ENCODE assay signal across 14 mouse cellular contexts in genomic region chr16:21382152-21382911, GRCm38 (mm10). TPM values are rescaled to one million over a fixed set of nuclear protein-coding genes. Genes with fewer than 3 reads are reported as not detected.
DNase-seq lines count a peak whose midpoint lies in the region; ATAC-seq and TF ChIP-seq lines count a peak whose summit lies in the region.
"Had no signal": no experiment of that assay in that cellular context is flagged by ENCODE, and none has a peak within 500 bp of the region (broad histone marks: within the 10 kb centered on the region; RNA-seq: fewer than 3 reads in every experiment).

No protein-coding gene starts in this region.

- no peak for TF ChIP-seq POLR2A in liver, adult 2 months (IDR thresholded peaks at IDR 0.05; ENCODE audit: extremely low read depth, insufficient read depth, low read length)

- no peaks in the 10 kb centered on the region for H3K9me3 ChIP-seq in liver, embryonic 11.5 days (ENCODE audit: control insufficient read depth, low read length)
- H3K9me3 ChIP-seq in forebrain, embryonic 16.5 days (ENCODE audit: control insufficient read depth, low read length) = no peaks in the 10 kb centered on the region
- H3K9me3 ChIP-seq in liver, embryonic 12.5 days (replicated peaks) = no peaks in the 10 kb centered on the region
- H3K9me3 ChIP-seq: forebrain, embryonic 15.5 days; heart, embryonic 13.5 days; midbrain, embryonic 12.5 days had no signal

- no peaks in the 10 kb centered on the region for H3K79me2 ChIP-seq in liver, adult 2 months (ENCODE audit: control insufficient read depth, insufficient read depth, low read length)

- no peaks in the 10 kb centered on the region for H3K4me1 ChIP-seq in liver, adult 2 months (ENCODE audit: control insufficient read depth, insufficient read depth, low read length)
- H3K4me1 ChIP-seq in liver, embryonic 11.5 days (replicated peaks; ENCODE audit: control insufficient read depth, insufficient read depth, low read length) = 0 out of 2 replicates have a peak, but pooled peaks cover 4% of the 10 kb centered on the region
- peaks cover 2% of the 10 kb centered on the region; the same call in 1 of the 2 replicates for H3K4me1 ChIP-seq in forebrain, embryonic 16.5 days (replicated peaks; ENCODE audit: control insufficient read depth, insufficient read depth, low read length)
- no peaks in the 10 kb centered on the region for H3K4me1 ChIP-seq in liver, embryonic 12.5 days
- H3K4me1 ChIP-seq: forebrain, embryonic 15.5 days had no signal

- no peak for ATAC-seq in liver, embryonic 11.5 days (replicated peaks; ENCODE audit: low FRiP score)
- ATAC-seq in hematopoietic stem cell, adult 5-6 weeks (replicated peaks in 1 of 2; ENCODE audit: insufficient read depth in 1 of 2, low FRiP score in 2 of 2, low TSS enrichment in 1 of 2, low read depth in 1 of 2, poor library complexity in 2 of 2, severe bottlenecking in 2 of 2) = peak; percentile 56 to 70
- peak; percentile 73 for ATAC-seq in neutrophil, adult 5-6 weeks (ENCODE audit: extremely low read depth, insufficient number of reproducible peaks, low FRiP score, poor library complexity, severe bottlenecking)
- no peak for ATAC-seq in forebrain, embryonic 16.5 days
- no peak for ATAC-seq in liver, embryonic 12.5 days
- ATAC-seq: forebrain, embryonic 15.5 days had no signal

- no peak overlapping the region for H3K4me3 ChIP-seq in liver, adult 2 months (ENCODE audit: insufficient read depth, low read depth, low read length)
- H3K4me3 ChIP-seq in liver, embryonic 11.5 days (ENCODE audit: low read depth, low read length) = no peak overlapping the region
- no peak overlapping the region for H3K4me3 ChIP-seq in forebrain, embryonic 16.5 days (replicated peaks; ENCODE audit: low read length)
- no peak overlapping the region for H3K4me3 ChIP-seq in liver, embryonic 12.5 days
- H3K4me3 ChIP-seq: forebrain, embryonic 15.5 days; heart, embryonic 13.5 days; midbrain, embryonic 12.5 days had no signal

- WGBS in liver, adult 2 months = 48% methylated on average over 11 of the region's 11 CpGs
- WGBS in liver, embryonic 11.5 days = 37% methylated on average over 11 of the region's 11 CpGs
- WGBS in forebrain, embryonic 16.5 days = 36% methylated on average over 11 of the region's 11 CpGs
- WGBS in liver, embryonic 12.5 days (ENCODE audit: insufficient replicate concordance) = 32% methylated on average over 11 of the region's 11 CpGs

- H3K27me3 ChIP-seq in liver, adult 2 months (ENCODE audit: control insufficient read depth, insufficient read depth, low read length) = no peaks in the 10 kb centered on the region
- H3K27me3 ChIP-seq in liver, embryonic 11.5 days (replicated peaks; ENCODE audit: control insufficient read depth, insufficient read depth, low read length) = no peaks in the 10 kb centered on the region
- no peaks in the 10 kb centered on the region for H3K27me3 ChIP-seq in forebrain, embryonic 16.5 days (replicated peaks; ENCODE audit: control insufficient read depth, insufficient read depth, low read length)
- H3K27me3 ChIP-seq in liver, embryonic 12.5 days (replicated peaks) = peaks cover 35% of the 10 kb centered on the region
- H3K27me3 ChIP-seq: forebrain, embryonic 15.5 days had no signal

- DNase-seq in liver, adult 2 months (ENCODE audit: extremely low read depth, low read depth, low spot score) = peak; percentile 35
- no peak for DNase-seq in liver, embryonic 11.5 days (ENCODE audit: low spot score)
- DNase-seq in ES-CJ7 (ENCODE audit: low read depth, low spot score) = peak; percentile 86
- DNase-seq in right cerebral cortex, postnatal 4 days = no peak
- DNase-seq: cerebellum, adult 8-10 months; kidney, adult 9 months; thymus, postnatal 4 days had no signal

- no peak overlapping the region for H3K4me2 ChIP-seq in liver, embryonic 11.5 days
- H3K4me2 ChIP-seq in forebrain, embryonic 16.5 days (ENCODE audit: low read length) = no peak overlapping the region
- no peak overlapping the region for H3K4me2 ChIP-seq in liver, embryonic 12.5 days
- H3K4me2 ChIP-seq: forebrain, embryonic 15.5 days; heart, embryonic 13.5 days; midbrain, embryonic 12.5 days had no signal

- no peak for TF ChIP-seq CTCF in liver, adult 2 months (IDR thresholded peaks at IDR 0.05; ENCODE audit: low read depth, low read length)

- no peak overlapping the region for H3K27ac ChIP-seq in liver, adult 2 months (replicated peaks; ENCODE audit: insufficient read depth, low read depth, low read length)
- H3K27ac ChIP-seq in liver, embryonic 11.5 days (ENCODE audit: low read depth, low read length) = no peak overlapping the region
- no peak overlapping the region for H3K27ac ChIP-seq in forebrain, embryonic 16.5 days (ENCODE audit: low read length)
- no peak overlapping the region for H3K27ac ChIP-seq in liver, embryonic 12.5 days
- H3K27ac ChIP-seq: forebrain, embryonic 15.5 days; heart, embryonic 13.5 days; midbrain, embryonic 12.5 days had no signal

- H3K9ac ChIP-seq in liver, adult 2 months (ENCODE audit: low read depth, low read length) = no peak overlapping the region
- no peak overlapping the region for H3K9ac ChIP-seq in liver, embryonic 11.5 days (ENCODE audit: low read depth, low read length)
- no peak overlapping the region for H3K9ac ChIP-seq in forebrain, embryonic 16.5 days (replicated peaks; ENCODE audit: low read depth, low read length)
- H3K9ac ChIP-seq in liver, embryonic 12.5 days = no peak overlapping the region
- H3K9ac ChIP-seq: forebrain, embryonic 15.5 days; heart, embryonic 13.5 days; midbrain, embryonic 12.5 days had no signal

- H3K36me3 ChIP-seq in liver, adult 2 months (ENCODE audit: control insufficient read depth, insufficient read depth, low read length) = no peaks in the 10 kb centered on the region
- no peaks in the 10 kb centered on the region for H3K36me3 ChIP-seq in liver, embryonic 11.5 days (ENCODE audit: control insufficient read depth, insufficient read depth, low read length)
- no peaks in the 10 kb centered on the region for H3K36me3 ChIP-seq in forebrain, embryonic 16.5 days (ENCODE audit: control insufficient read depth, insufficient read depth)
- no peaks in the 10 kb centered on the region for H3K36me3 ChIP-seq in liver, embryonic 12.5 days
- H3K36me3 ChIP-seq: forebrain, embryonic 15.5 days; heart, embryonic 13.5 days; midbrain, embryonic 12.5 days had no signal

RNA-seq across cellular contexts. Expression of gene Vps8, which starts 40.6 kb away (rescaled TPM):
- total RNA-seq in liver, adult 2 months (2014; rRNA removed) = 6.4 and 6.8 TPM in 2 replicates
- 5.2 and 5.4 TPM in 2 replicates for polyA plus RNA-seq in liver, adult 2 months (2012; rRNA removed)
- polyA plus RNA-seq in liver, embryonic 11.5 days (2014; fragmentation: Nextera tagmentation; extraction: Ambion mirVana) = 13.0 and 15.9 TPM in 2 replicates
- total RNA-seq in hematopoietic stem cell, adult 5-6 weeks (2017) = 18.6 and 27.7 TPM in 2 replicates
- total RNA-seq in neutrophil, adult 5-6 weeks (2017) = 25.9 and 38.5 TPM in 2 replicates
- 37.5 and 39.6 TPM in 2 replicates for polyA plus RNA-seq in forebrain, embryonic 16.5 days (2015; fragmentation: Nextera tagmentation; extraction: Ambion mirVana)
- 10.0 and 11.5 TPM in 2 replicates for polyA plus RNA-seq in liver, embryonic 12.5 days (2016; fragmentation: Nextera tagmentation; extraction: Ambion mirVana)

Comparison
In these comparisons a context has a peak if more than half of its experiments do, and no peak if none do; other contexts are left out.
1. DNase-seq: peak in liver, adult 2 months (single experiment) and ES-CJ7 (single experiment); none in liver, embryonic 11.5 days (single experiment) and right cerebral cortex, postnatal 4 days (single experiment).
2. ATAC-seq: peak in hematopoietic stem cell, adult 5-6 weeks (2 of 2) and neutrophil, adult 5-6 weeks (single experiment); none in liver, embryonic 11.5 days (single experiment), forebrain, embryonic 16.5 days (single experiment) and liver, embryonic 12.5 days (single experiment).